Mouse (Mus musculus): ENCODE data around the gene Casz1. TPM values are rescaled to one million over a fixed set of nuclear protein-coding genes. Genes with fewer than 3 reads are reported as not detected.
A peak's percentile ranks its signal among the peaks of the same experiment; 100 is the strongest.

The Casz1 gene
- total RNA-seq, 2 experiments from 2014 or later: 2.4 to 5.7 TPM

GRCm38 (mm10) chr4:148936727-148937126, 132.5 kb downstream of the Casz1 start:
- DNase-seq: no peak

GRCm38 (mm10) chr4:148938546-148938945, 134.3 kb downstream of the Casz1 start:
- peak; percentile 64 to 65 for DNase-seq

GRCm38 (mm10) chr4:148940674-148941211, 136.5 kb downstream of the Casz1 start:
- DNase-seq: peak; percentile 90 to 93

GRCm38 (mm10) chr4:148941321-148941720, 137.1 kb downstream of the Casz1 start:
- DNase-seq: no peak

- no peak for DNase-seq
Observed at GRCm38 (mm10) chr4:148943099-148943498, 138.9 kb downstream of the Casz1 start.

- peak; percentile 40 to 54 for DNase-seq
Observed at GRCm38 (mm10) chr4:148945476-148945881, 141.2 kb downstream of the Casz1 start.

- no peak for DNase-seq
Observed at GRCm38 (mm10) chr4:148946071-148946470, 141.8 kb downstream of the Casz1 start.

GRCm38 (mm10) chr4:148947833-148948388, 143.7 kb downstream of the Casz1 start:
- DNase-seq: no peak

GRCm38 (mm10) chr4:148950487-148950886, 146.3 kb downstream of the Casz1 start:
- no peak for DNase-seq

- peak in 1 of 2 experiments; percentile 44 for DNase-seq
Observed at GRCm38 (mm10) chr4:148950932-148951650, 146.9 kb downstream of the Casz1 start.

GRCm38 (mm10) chr4:148951821-148952291, 147.6 kb downstream of the Casz1 start:
- DNase-seq: peak; percentile 71 to 74

GRCm38 (mm10) chr4:148952328-148953222, 148.3 kb downstream of the Casz1 start:
- DNase-seq: no peak

- DNase-seq: peak; percentile 92 to 93
Observed at GRCm38 (mm10) chr4:148955131-148955813, 151.0 kb downstream of the Casz1 start.

GRCm38 (mm10) chr4:148960011-148960410, 155.8 kb downstream of the Casz1 start:
- no peak for DNase-seq

- DNase-seq: no peak
Observed at GRCm38 (mm10) chr4:148961081-148961480, 156.9 kb downstream of the Casz1 start.

GRCm38 (mm10) chr4:148962096-148962495, 157.9 kb downstream of the Casz1 start:
- DNase-seq: no peak

- DNase-seq: no peak
Observed at GRCm38 (mm10) chr4:148964541-148965310, 160.5 kb downstream of the Casz1 start.

GRCm38 (mm10) chr4:148966132-148966531, 161.9 kb downstream of the Casz1 start:
- DNase-seq: no peak

- DNase-seq: no peak
Observed at GRCm38 (mm10) chr4:148968859-148969258, 164.6 kb downstream of the Casz1 start.

- DNase-seq: peak; percentile 65 to 78
Observed at GRCm38 (mm10) chr4:148969610-148970009, 165.4 kb downstream of the Casz1 start.

- DNase-seq: no peak
Observed at GRCm38 (mm10) chr4:148970742-148971141, 166.5 kb downstream of the Casz1 start.

Data from adrenal gland, postnatal 36 days (tissue).